Mouse (Mus musculus) CD4-positive helper T cell, adult 2 months (primary cell): ENCODE results near the gene Alpk1.

Source experiments
- DNase-seq: peaks from one replicate; pipeline ENCODE4 v3.0.0-alpha.2; 2012; ENCODE audit warnings: low read depth, missing footprints, low spot score

The Alpk1 gene

GRCm38 (mm10) chr3:127630190-127630589 lies 150.1 kb downstream of the Alpk1 start:
- DNase-seq, result no peak

- DNase-seq, result no peak
Observed at GRCm38 (mm10) chr3:127628311-127629184, 151.8 kb downstream of the Alpk1 start.

GRCm38 (mm10) chr3:127627956-127628310 lies 152.4 kb downstream of the Alpk1 start:
- DNase-seq, result no peak

- DNase-seq, result no peak
Observed at GRCm38 (mm10) chr3:127627151-127627955, 153.0 kb downstream of the Alpk1 start.

- no peak for DNase-seq
Observed at GRCm38 (mm10) chr3:127626524-127626923, 153.8 kb downstream of the Alpk1 start.

GRCm38 (mm10) chr3:127625701-127626399 lies 154.5 kb downstream of the Alpk1 start:
- no peak for DNase-seq

- peak; percentile 77 for DNase-seq
Observed at GRCm38 (mm10) chr3:127625296-127625695, 155.0 kb downstream of the Alpk1 start.
